Comparison of ENCODE assay signal across 28 mouse cellular contexts in genomic region chr6:90363301-90363700, GRCm38 (mm10). TPM values are rescaled to one million over a fixed set of nuclear protein-coding genes. Genes with fewer than 3 reads are reported as not detected.
DNase-seq lines count a peak whose midpoint lies in the region; TF ChIP-seq lines count a peak whose summit lies in the region.
"Had no signal": no experiment of that assay in that cellular context is flagged by ENCODE, and none has a peak within 500 bp of the region (broad histone marks: within the 10 kb centered on the region; RNA-seq: fewer than 3 reads in every experiment).

No protein-coding gene starts in this region.

- H3K4me1 ChIP-seq in cerebellum, adult 2 months (ENCODE audit: control insufficient read depth, insufficient read depth, low read length) = no peaks in the 10 kb centered on the region

- H3K27me3 ChIP-seq in cerebellum, adult 2 months (ENCODE audit: control insufficient read depth, insufficient read depth, low read length) = no peaks in the 10 kb centered on the region
- H3K27me3 ChIP-seq: embryonic facial prominence, embryonic 15.5 days; heart, embryonic 13.5 days; hindbrain, embryonic 12.5 days; Patski had no signal

- H3K4me3 ChIP-seq in gastrocnemius, adult 2 months = no peak overlapping the region
- H3K4me3 ChIP-seq in cerebellum, adult 2 months (replicated peaks; ENCODE audit: insufficient read depth, low read depth, low read length) = no peak overlapping the region
- H3K4me3 ChIP-seq: embryonic facial prominence, embryonic 15.5 days; erythroblast, embryonic 14.5 days; forebrain, embryonic 10.5 days; heart, embryonic 13.5 days; hindbrain, embryonic 12.5 days had no signal

- no peak for TF ChIP-seq CTCF in gastrocnemius, adult 2 months (IDR thresholded peaks at IDR 0.05)
- no peak for TF ChIP-seq CTCF in cerebellum, adult 2 months (IDR thresholded peaks at IDR 0.05; ENCODE audit: borderline replicate concordance, insufficient read depth, low read depth, low read length)

- DNase-seq in gastrocnemius, adult 2 months = peak; percentile 67
- no peak for DNase-seq in gastrocnemius, postnatal 36 days
- DNase-seq in adrenal gland, adult 2 months = peak; percentile 78
- DNase-seq in adrenal gland, postnatal 10 days = peak; percentile 65
- DNase-seq in skeletal muscle tissue, adult 2 months (ENCODE audit: low read depth, low spot score) = peak; percentile 38
- no peak for DNase-seq in layer of hippocampus, postnatal 36 days
- no peak for DNase-seq in kidney, postnatal 4 days
- DNase-seq in cerebellum, adult 2 months = no peak
- DNase-seq: cerebellum, adult 18-20 months; cerebellum, postnatal 14 days; embryo, embryonic 11 days; gastrocnemius, postnatal 14 days; heart, adult 11 months; heart, postnatal 4 days had no signal

- WGBS in cerebellum, adult 2 months = 78% methylated on average over 5 of the region's 5 CpGs

- H3K27ac ChIP-seq in gastrocnemius, adult 2 months = no peak overlapping the region
- no peak overlapping the region for H3K27ac ChIP-seq in cerebellum, adult 2 months (ENCODE audit: insufficient read depth, low read length)
- H3K27ac ChIP-seq: embryonic facial prominence, embryonic 15.5 days; forebrain, embryonic 10.5 days; heart, embryonic 13.5 days; hindbrain, embryonic 12.5 days had no signal

- intact Hi-C loops in gastrocnemius, adult 2 months (cut with DNase I) = no loop called here
- intact Hi-C loops in gastrocnemius, postnatal 36 days (cut with DNase I) = no loop called here

- TF ChIP-seq POLR2A in cerebellum, adult 2 months (IDR thresholded peaks at IDR 0.05; ENCODE audit: borderline replicate concordance, insufficient read depth, low read length) = no peak

RNA-seq across cellular contexts. Expression of gene Zxdc, which starts 6.0 kb away (rescaled TPM):
- 10 to 100 TPM; 15.5 to 15.9 TPM for total RNA-seq in gastrocnemius, adult 2 months (2021)
- 10 to 100 TPM; 13.3 to 13.6 TPM for total RNA-seq in gastrocnemius, postnatal 36 days (2021)
- 10 to 100 TPM; 18.8 to 33.4 TPM for total RNA-seq in adrenal gland, adult 2 months (2021)
- polyA plus RNA-seq in adrenal gland, adult 2 months (2012; rRNA removed) = 70.1 and 75.8 TPM in 2 replicates
- 10 to 100 TPM; 17.6 to 18.7 TPM for total RNA-seq in adrenal gland, postnatal 10 days (2021)
- 10 to 100 TPM; 29.6 to 33.5 TPM for total RNA-seq in layer of hippocampus, postnatal 36 days (2021)
- polyA plus RNA-seq in cerebellum, adult 2 months (2012; rRNA removed) = 20.3 and 21.5 TPM in 2 replicates

RNA-seq across cellular contexts. Expression of gene Uroc1, which starts 30.2 kb away (rescaled TPM):
- not detected for total RNA-seq in gastrocnemius, adult 2 months (2021)
- total RNA-seq in gastrocnemius, postnatal 36 days (2021) = under 1 TPM in 1 of 2 experiments, not detected in 1; 0.08 TPM
- 1 to 10 TPM in 1 of 2 experiments, not detected in 1; 1.3 TPM for total RNA-seq in adrenal gland, adult 2 months (2021)
- 0.26 TPM in 1 of 2 replicates, not detected in the other for polyA plus RNA-seq in adrenal gland, adult 2 months (2012; rRNA removed)
- 10 to 100 TPM; 14.8 to 37.5 TPM for total RNA-seq in adrenal gland, postnatal 10 days (2021)
- total RNA-seq in layer of hippocampus, postnatal 36 days (2021) = not detected
- not detected in 2 replicates for polyA plus RNA-seq in cerebellum, adult 2 months (2012; rRNA removed)
- total RNA-seq: CH12.LX; common myeloid progenitor, adult 5-6 weeks; gastrocnemius, postnatal 14 days; heart, postnatal 4 days had no signal
- polyA plus RNA-seq: activated CD4-positive, CD25-positive, alpha-beta regulatory T cell, adult 4 months; embryonic facial prominence, embryonic 11.5 days; erythroblast, embryonic 14.5 days; forebrain, embryonic 10.5 days; forebrain, embryonic 14.5 days; heart, postnatal 0 days; hindbrain, embryonic 12.5 days; inflammation-experienced regulatory T-cells, adult 6 months had no signal

RNA-seq across cellular contexts. Expression of gene Chst13, which starts 38.3 kb away (rescaled TPM):
- not detected for total RNA-seq in gastrocnemius, adult 2 months (2021)
- total RNA-seq in gastrocnemius, postnatal 36 days (2021) = not detected
- not detected for total RNA-seq in adrenal gland, adult 2 months (2021)
- 0.36 and 0.85 TPM in 2 replicates for polyA plus RNA-seq in adrenal gland, adult 2 months (2012; rRNA removed)
- 1 to 10 TPM in 1 of 2 experiments, under 1 TPM in 1; 0.88 to 1.7 TPM for total RNA-seq in adrenal gland, postnatal 10 days (2021)
- not detected for total RNA-seq in layer of hippocampus, postnatal 36 days (2021)
- polyA plus RNA-seq in cerebellum, adult 2 months (2012; rRNA removed) = not detected in 2 replicates
- total RNA-seq: common myeloid progenitor, adult 5-6 weeks; heart, postnatal 4 days had no signal
- polyA plus RNA-seq: activated CD4-positive, CD25-positive, alpha-beta regulatory T cell, adult 4 months; embryonic facial prominence, embryonic 11.5 days; erythroblast, embryonic 14.5 days; forebrain, embryonic 10.5 days; forebrain, embryonic 14.5 days; heart, embryonic 13.5 days; heart, postnatal 0 days; inflammation-experienced regulatory T-cells, adult 6 months; intestine, postnatal 0 days had no signal

Comparison
In these comparisons a context has a peak if more than half of its experiments do, and no peak if none do; other contexts are left out.
1. DNase-seq: peak in gastrocnemius, adult 2 months (single experiment), adrenal gland, adult 2 months (single experiment), adrenal gland, postnatal 10 days (single experiment) and skeletal muscle tissue, adult 2 months (single experiment); none in gastrocnemius, postnatal 36 days (0 of 2), layer of hippocampus, postnatal 36 days (0 of 2), kidney, postnatal 4 days (0 of 2) and cerebellum, adult 2 months (0 of 2).
2. RNA of gene Uroc1, which starts 30.2 kb away (total RNA-seq): 14.8 to 37.5 TPM in adrenal gland, postnatal 10 days; 1.3 TPM in adrenal gland, adult 2 months, 0.08 TPM in gastrocnemius, postnatal 36 days, not detected in gastrocnemius, adult 2 months and not detected in layer of hippocampus, postnatal 36 days; every median in the first group is over 4 times any median in the second.